Mouse (Mus musculus) myocyte (in vitro differentiated cells): ENCODE data around the gene Rev3l.

Source experiments
- MYOG ChIP-seq, 3 experiments: IDR thresholded peaks; one replicate each; pipeline ENCODE4 v1.6.1; 2011; ENCODE audit warnings: control low read depth in 2 of 3, low read depth in 2 of 3, mild to moderate bottlenecking in 2 of 3; ENCODE audit not compliant: insufficient read length in 2 of 3, control insufficient read depth in 1 of 3, insufficient read depth in 1 of 3
- POLR2A ChIP-seq: IDR thresholded peaks from one replicate; pipeline ENCODE4 v1.6.1; 2011; ENCODE audit warnings: low read depth, mild to moderate bottlenecking, control low read depth, moderate library complexity; ENCODE audit not compliant: insufficient read length

DNA sequence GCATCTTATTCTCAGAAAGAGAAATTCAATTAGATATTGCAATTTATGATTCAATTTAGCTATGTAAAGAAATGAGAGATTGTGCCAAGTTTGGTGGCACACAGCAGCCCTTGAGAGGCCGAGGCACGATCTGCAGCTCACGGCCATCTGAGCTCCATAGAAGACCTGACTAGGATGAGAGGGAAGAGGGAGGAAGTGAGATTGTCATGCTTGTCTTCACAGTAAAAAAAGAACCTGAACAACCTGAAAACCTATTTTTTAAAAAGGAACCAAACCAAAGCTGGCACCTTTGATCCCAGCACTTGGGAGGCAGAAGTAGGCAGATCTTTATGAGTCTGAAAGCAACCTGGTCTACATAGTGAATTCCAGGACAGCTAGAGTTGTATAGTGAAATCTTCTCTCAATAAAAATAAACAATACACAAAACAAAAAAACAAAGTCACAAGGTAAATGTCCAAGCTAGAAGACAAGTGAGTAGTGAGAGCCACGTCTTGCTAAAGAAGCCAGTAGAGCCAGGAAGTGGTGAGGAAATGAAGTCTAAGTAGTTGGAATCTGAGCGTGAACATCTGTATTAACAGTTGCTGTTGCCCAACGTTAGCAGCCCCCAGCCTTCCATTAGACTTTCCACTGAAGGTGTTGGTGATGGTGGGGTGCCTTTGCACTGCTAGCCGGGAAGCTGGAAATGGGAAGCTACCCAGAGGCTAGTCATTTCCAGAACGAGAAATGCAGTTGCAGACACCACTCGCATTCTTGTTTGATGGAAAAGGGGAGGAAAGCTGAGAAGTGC lies 42.2 kb downstream of the Rev3l start:
- TF ChIP-seq MYOG (IDR thresholded peaks at IDR 0.05; ENCODE audit: control insufficient read depth in 1 of 3, insufficient read depth in 1 of 3, insufficient read length in 2 of 3, low read depth in 2 of 3) (no peak), POLR2A (no peak)
